ENCODE assay signal across 19 mouse cellular contexts in genomic region chr4:57081463-57081862, GRCm38 (mm10).
DNase-seq lines count a peak whose midpoint lies in the region; ATAC-seq and TF ChIP-seq lines count a peak whose summit lies in the region.
"Had no signal": no experiment of that assay in that cellular context is flagged by ENCODE, and none has a peak within 500 bp of the region (broad histone marks: within the 10 kb centered on the region; RNA-seq: fewer than 3 reads in every experiment).

No protein-coding gene starts in this region.

- no peak overlapping the region for H3K9ac ChIP-seq in lung, embryonic 14.5 days
- H3K9ac ChIP-seq: forebrain, embryonic 13.5 days; forebrain, postnatal 0 days; heart, embryonic 12.5 days had no signal

- no peak overlapping the region for H3K27ac ChIP-seq in lung, embryonic 14.5 days (ENCODE audit: low read depth)
- H3K27ac ChIP-seq: embryonic facial prominence, embryonic 10.5 days; forebrain, embryonic 13.5 days; gastrocnemius, adult 2 months; hindbrain, embryonic 10.5 days had no signal

- WGBS in lung, embryonic 14.5 days = 42% methylated on average over 7 of the region's 7 CpGs

- ATAC-seq in lung, embryonic 14.5 days (ENCODE audit: insufficient read depth) = 0 out of 2 replicates have a peak, but pooled peaks have one; percentile 42
- ATAC-seq: activated CD4-positive, CD25-positive, alpha-beta regulatory T cell, adult 4 months; forebrain, embryonic 13.5 days; forebrain, postnatal 0 days; Patski had no signal

- no peaks in the 10 kb centered on the region for H3K4me1 ChIP-seq in lung, embryonic 14.5 days (ENCODE audit: insufficient read depth)

- no peak for TF ChIP-seq CTCF in lung, embryonic 14.5 days (IDR thresholded peaks at IDR 0.05; ENCODE audit: low read depth)

- H3K36me3 ChIP-seq in lung, embryonic 14.5 days (ENCODE audit: insufficient read depth) = no peaks in the 10 kb centered on the region
- H3K36me3 ChIP-seq: embryonic facial prominence, embryonic 10.5 days; heart, embryonic 12.5 days; hindbrain, embryonic 10.5 days had no signal

- no peak overlapping the region for H3K4me2 ChIP-seq in lung, embryonic 14.5 days
- H3K4me2 ChIP-seq: forebrain, embryonic 13.5 days; heart, embryonic 12.5 days had no signal

- H3K4me3 ChIP-seq in lung, embryonic 14.5 days (ENCODE audit: low read depth, low read length) = no peak overlapping the region
- H3K4me3 ChIP-seq: embryonic facial prominence, embryonic 10.5 days; forebrain, embryonic 13.5 days; gastrocnemius, adult 2 months; heart, embryonic 12.5 days; hindbrain, embryonic 10.5 days had no signal

- DNase-seq in kidney, adult 11 months = peak; percentile 16
- no peak for DNase-seq in kidney, adult 18-20 months
- DNase-seq in lung, embryonic 14.5 days = peak; percentile 38
- DNase-seq in lung, adult 18-20 months = no peak
- peak; percentile 22 for DNase-seq in kidney, postnatal 10 days
- no peak for DNase-seq in left cerebral cortex, adult 11 months (ENCODE audit: low spot score)
- DNase-seq: adrenal gland, postnatal 14 days; cerebellum, adult 11-12 months; cerebellum, adult 9-11 months; forebrain, postnatal 0 days; gastrocnemius, adult 2 months; gastrocnemius, postnatal 25 days had no signal

- no peaks in the 10 kb centered on the region for H3K27me3 ChIP-seq in lung, embryonic 14.5 days (ENCODE audit: insufficient read depth, low read length)
- H3K27me3 ChIP-seq: CH12.LX; forebrain, embryonic 13.5 days; Patski had no signal

- H3K9me3 ChIP-seq in lung, embryonic 14.5 days (ENCODE audit: low read depth, low read length) = no peaks in the 10 kb centered on the region
- H3K9me3 ChIP-seq: embryonic facial prominence, embryonic 10.5 days; forebrain, embryonic 13.5 days; heart, embryonic 12.5 days; hindbrain, embryonic 10.5 days had no signal

Comparison
In these comparisons a context has a peak if more than half of its experiments do, and no peak if none do; other contexts are left out.
1. DNase-seq: peak in kidney, adult 11 months (single experiment), lung, embryonic 14.5 days (single experiment) and kidney, postnatal 10 days (single experiment); none in kidney, adult 18-20 months (single experiment), lung, adult 18-20 months (0 of 2) and left cerebral cortex, adult 11 months (single experiment).